8 mouse cellular contexts compared by ENCODE assay signal in genomic region chr11:73176608-73177508, GRCm38 (mm10). TPM values are rescaled to one million over a fixed set of nuclear protein-coding genes. Genes with fewer than 3 reads are reported as not detected.
DNase-seq lines count a peak whose midpoint lies in the region; ATAC-seq lines count a peak whose summit lies in the region.

Emc6 (minus strand) TSS chr11:73177037.
Tax1bp3 (plus strand) TSS chr11:73177083.

- no peaks in the 10 kb centered on the region for H3K9me3 ChIP-seq in heart, embryonic 14.5 days (ENCODE audit: control insufficient read depth, low read length)
- H3K9me3 ChIP-seq in liver, embryonic 13.5 days (replicated peaks): no peaks in the 10 kb centered on the region
- no peaks in the 10 kb centered on the region for H3K9me3 ChIP-seq in stomach, embryonic 16.5 days (replicated peaks; ENCODE audit: control insufficient read depth, low read length)

- WGBS in heart, embryonic 14.5 days: under 1% methylated on average over 81 of the region's 81 CpGs
- WGBS in liver, embryonic 13.5 days (ENCODE audit: insufficient replicate concordance): under 1% methylated on average over 81 of the region's 81 CpGs
- under 1% methylated on average over 70 of the region's 81 CpGs for WGBS in stomach, embryonic 16.5 days

- H3K36me3 ChIP-seq in heart, embryonic 14.5 days (ENCODE audit: control insufficient read depth, insufficient read depth, low read length): peaks cover 43% of the 10 kb centered on the region
- H3K36me3 ChIP-seq in liver, embryonic 13.5 days: peaks cover 31% of the 10 kb centered on the region
- H3K36me3 ChIP-seq in stomach, embryonic 16.5 days (ENCODE audit: control insufficient read depth, insufficient read depth, low read length): peaks cover 8% of the 10 kb centered on the region; the same call in 1 of the 2 replicates

- H3K4me1 ChIP-seq in brown adipose tissue, adult 24 weeks (ENCODE audit: control insufficient read depth, insufficient read depth, insufficient read length, low read length): peaks cover 16% of the 10 kb centered on the region
- H3K4me1 ChIP-seq in heart, embryonic 14.5 days (ENCODE audit: control insufficient read depth in 2 of 2, insufficient read depth in 2 of 2, low read length in 2 of 2): peaks cover 17 to 35% of the 10 kb centered on the region in 2 experiments
- peaks cover 50% of the 10 kb centered on the region for H3K4me1 ChIP-seq in liver, embryonic 13.5 days (replicated peaks)
- peaks cover 32% of the 10 kb centered on the region for H3K4me1 ChIP-seq in stomach, embryonic 16.5 days (ENCODE audit: control insufficient read depth, insufficient read depth, low read length)

- no peaks in the 10 kb centered on the region for H3K27me3 ChIP-seq in heart, embryonic 14.5 days (ENCODE audit: control insufficient read depth, insufficient read depth, low read length)
- H3K27me3 ChIP-seq in liver, embryonic 13.5 days: no peaks in the 10 kb centered on the region
- no peaks in the 10 kb centered on the region for H3K27me3 ChIP-seq in stomach, embryonic 16.5 days (ENCODE audit: control insufficient read depth, insufficient read depth, low read length)

- H3K27ac ChIP-seq in brown adipose tissue, adult 24 weeks (replicated peaks; ENCODE audit: low read depth, low read length): peak within 1 kb of the TSS; percentile 97
- H3K27ac ChIP-seq in heart, embryonic 14.5 days (replicated peaks in 1 of 2; ENCODE audit: control insufficient read depth in 1 of 2, insufficient read depth in 1 of 2, low read depth in 2 of 2, low read length in 2 of 2): peak within 1 kb of the TSS; percentile 98 to 100
- peak within 1 kb of the TSS; percentile 83 for H3K27ac ChIP-seq in liver, embryonic 13.5 days
- peak within 1 kb of the TSS; percentile 98 for H3K27ac ChIP-seq in stomach, embryonic 16.5 days (ENCODE audit: low read length)

- H3K4me3 ChIP-seq in brown adipose tissue, adult 24 weeks (ENCODE audit: insufficient read depth, low read depth, low read length): peak within 1 kb of the TSS; percentile 99
- peak within 1 kb of the TSS; percentile 99 for H3K4me3 ChIP-seq in heart, embryonic 14.5 days (ENCODE audit: control insufficient read depth in 1 of 2, insufficient read depth in 1 of 2, low read depth in 1 of 2, low read length in 2 of 2)
- H3K4me3 ChIP-seq in liver, embryonic 13.5 days (replicated peaks): peak within 1 kb of the TSS; percentile 96
- peak within 1 kb of the TSS; percentile 99 for H3K4me3 ChIP-seq in stomach, embryonic 16.5 days (replicated peaks; ENCODE audit: low read length)

- peak; percentile 99 for DNase-seq in CD4-positive, CD25-positive, alpha-beta regulatory T cell, adult 2 months (ENCODE audit: low read depth, low spot score)
- peak; percentile 95 for DNase-seq in fibroblast of lung, adult 2 months (ENCODE audit: low read depth)
- DNase-seq in kidney, postnatal 14 days: peak; percentile 98
- DNase-seq in liver, embryonic 13.5 days: peak; percentile 95
- DNase-seq in neural tube, embryonic 10.5 days (ENCODE audit: extremely low spot score, low spot score): peak; percentile 94

- peak within 1 kb of the TSS; percentile 81 for H3K4me2 ChIP-seq in heart, embryonic 14.5 days (ENCODE audit: low read length)
- peak within 1 kb of the TSS; percentile 97 for H3K4me2 ChIP-seq in liver, embryonic 13.5 days
- H3K4me2 ChIP-seq in stomach, embryonic 16.5 days (ENCODE audit: low read depth, low read length): peak within 1 kb of the TSS; percentile 93

- peak within 1 kb of the TSS; percentile 95 for H3K9ac ChIP-seq in heart, embryonic 14.5 days (ENCODE audit: low read length)
- H3K9ac ChIP-seq in liver, embryonic 13.5 days: peak within 1 kb of the TSS; percentile 96
- peak within 1 kb of the TSS; percentile 91 for H3K9ac ChIP-seq in stomach, embryonic 16.5 days (ENCODE audit: low read length)

- peak; percentile 97 for ATAC-seq in heart, embryonic 14.5 days (ENCODE audit: insufficient number of reproducible peaks, insufficient read depth, low FRiP score, low read depth)
- ATAC-seq in liver, embryonic 13.5 days (ENCODE audit: low read depth): peak; percentile 98
- ATAC-seq in stomach, embryonic 16.5 days (ENCODE audit: insufficient read depth, low FRiP score): peak; percentile 97

RNA-seq across cellular contexts. Expression of gene Emc6, which starts in this region (rescaled TPM):
- polyA plus RNA-seq in brown adipose tissue, adult 24 weeks (2012; ENCODE audit: insufficient read depth, insufficient read length, missing spikeins): 183 and 237 TPM in 2 replicates
- 114 and 121 TPM in 2 replicates for polyA plus RNA-seq in heart, embryonic 14.5 days (2014; fragmentation: Nextera tagmentation; extraction: Ambion mirVana)
- 97.4 and 98.5 TPM in 2 replicates for polyA plus RNA-seq in liver, embryonic 13.5 days (2015; fragmentation: Nextera tagmentation; extraction: Ambion mirVana)
- polyA plus RNA-seq in stomach, embryonic 16.5 days (2015; fragmentation: Nextera tagmentation; extraction: Ambion mirVana): 94.1 and 101 TPM in 2 replicates

RNA-seq across cellular contexts. Expression of gene Tax1bp3, which starts in this region (rescaled TPM):
- polyA plus RNA-seq in brown adipose tissue, adult 24 weeks (2012; ENCODE audit: insufficient read depth, insufficient read length, missing spikeins): 70.9 and 105 TPM in 2 replicates
- 270 TPM in 2 replicates for polyA plus RNA-seq in heart, embryonic 14.5 days (2014; fragmentation: Nextera tagmentation; extraction: Ambion mirVana)
- polyA plus RNA-seq in liver, embryonic 13.5 days (2015; fragmentation: Nextera tagmentation; extraction: Ambion mirVana): 32.1 and 34.8 TPM in 2 replicates
- polyA plus RNA-seq in stomach, embryonic 16.5 days (2015; fragmentation: Nextera tagmentation; extraction: Ambion mirVana): 214 and 230 TPM in 2 replicates

Comparison
In these comparisons a context has a peak if more than half of its experiments do, and no peak if none do; other contexts are left out.
1. Peak in every context shown above with its lines: DNase-seq, ATAC-seq, H3K4me3 ChIP-seq and H3K27ac ChIP-seq.